Mouse (Mus musculus): ENCODE results near the gene Tet1.

GRCm38 (mm10) chr10:62808316-62808715 lies 100.5 kb downstream of the Tet1 start:
- no peak for TF ChIP-seq POLR2AphosphoS2 (IDR thresholded peaks at IDR 0.05; ENCODE audit: insufficient read length, low read depth)
- no peak for TF ChIP-seq POLR2A (IDR thresholded peaks at IDR 0.05; ENCODE audit: insufficient read length, low read depth)
- TF ChIP-seq MYOD1 (IDR thresholded peaks at IDR 0.05; ENCODE audit: control insufficient read depth in 1 of 3, insufficient read length in 2 of 3, low read depth in 2 of 3) = no peak
- no peak for TF ChIP-seq E2F4 (IDR thresholded peaks at IDR 0.05; ENCODE audit: insufficient read depth)
